Mouse (Mus musculus): ENCODE results near the gene Sugct. TPM values are rescaled to one million over a fixed set of nuclear protein-coding genes. Genes with fewer than 3 reads are reported as not detected.
A peak's percentile ranks its signal among the peaks of the same experiment; 100 is the strongest.

The Sugct gene
- total RNA-seq, 2 experiments from 2014 or later = 1.2 to 1.8 TPM

DNA sequence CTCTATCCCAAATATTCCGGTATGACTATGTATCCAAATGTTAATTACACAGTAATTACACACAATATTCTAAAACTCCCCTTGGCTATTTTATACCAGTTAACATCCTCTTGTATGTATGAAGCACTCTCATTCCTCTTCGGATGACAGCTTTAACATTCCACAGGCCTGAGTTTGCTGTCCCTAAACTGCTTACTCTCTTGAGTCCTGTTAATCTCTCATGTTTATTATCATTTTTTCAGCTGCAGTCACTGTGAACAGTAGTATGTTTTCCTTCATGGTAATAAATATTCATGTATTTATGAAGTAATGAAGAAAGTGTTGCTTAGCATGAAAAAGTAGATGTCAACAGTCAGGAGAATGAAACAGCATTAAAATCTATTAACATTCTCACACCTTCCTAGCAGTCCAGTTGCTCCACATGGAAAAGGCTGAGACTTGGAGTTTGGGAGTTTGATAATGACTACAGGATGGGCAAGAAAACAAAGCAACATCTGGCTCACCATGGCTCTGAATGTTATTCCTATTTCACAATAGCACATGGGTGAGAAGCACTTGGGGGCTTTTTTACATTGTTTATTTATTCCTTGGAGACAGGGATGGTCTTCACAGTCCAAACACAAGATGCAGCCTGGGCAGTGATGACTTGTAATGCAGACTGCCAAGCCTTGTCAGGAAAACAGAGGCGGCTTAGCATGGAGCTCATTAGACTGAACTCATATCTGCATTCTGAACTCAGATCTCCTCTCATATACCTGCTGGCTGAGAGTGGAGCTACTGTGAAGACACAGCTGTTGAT is 651.7 kb downstream of the Sugct start:
- intact Hi-C loops (cut with DNase I) = loop anchor here (10.0 kb wide), 1 partner anchor 391 kb away; no protein-coding TSS in a partner anchor
- DNase-seq = no peak

DNA sequence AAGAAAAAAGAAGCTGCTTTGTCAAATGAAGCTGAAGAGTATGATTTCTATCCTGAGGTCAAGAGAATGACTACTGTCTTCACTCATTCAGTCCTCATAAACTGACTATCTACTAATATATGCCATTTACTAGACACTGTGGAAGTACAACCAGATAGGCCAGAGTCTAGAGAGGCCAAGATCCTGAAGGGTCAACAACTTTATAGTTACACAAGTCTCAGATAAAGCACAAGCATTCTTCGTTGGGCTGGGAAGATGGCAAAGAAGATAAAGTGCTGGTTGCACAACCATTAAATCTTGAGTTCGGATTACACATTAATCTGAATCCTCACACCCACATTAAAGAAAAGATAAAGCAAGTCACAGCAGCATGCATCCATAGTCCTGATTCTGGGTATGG is 653.0 kb downstream of the Sugct start:
- DNase-seq = no peak
- intact Hi-C loops (cut with DNase I) = loop anchor here (10.0 kb wide), 1 partner anchor 392 kb away; no protein-coding TSS in a partner anchor

DNA sequence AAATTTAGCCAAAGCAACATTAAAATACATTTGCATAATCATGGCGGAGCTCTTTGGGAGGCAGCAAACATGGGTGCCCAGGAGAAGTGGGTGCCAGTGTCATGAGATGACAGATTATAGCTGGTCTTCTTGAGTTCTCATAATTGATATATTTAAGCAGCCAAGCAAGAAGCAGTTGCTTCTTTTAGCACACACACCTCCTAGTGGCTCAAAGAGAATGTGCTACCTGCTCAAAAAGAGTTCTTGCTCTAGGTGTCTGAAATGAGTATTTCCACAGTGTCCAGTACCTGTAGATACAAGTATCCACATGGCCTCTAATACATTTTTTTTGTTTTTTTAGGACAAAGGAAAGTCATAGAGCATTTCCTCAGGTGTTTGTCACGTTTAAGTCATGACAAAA is 655.6 kb downstream of the Sugct start:
- intact Hi-C loops (cut with DNase I) = loop anchor here (10.0 kb wide), 1 partner anchor 395 kb away; no protein-coding TSS in a partner anchor
- no peak for DNase-seq

DNA sequence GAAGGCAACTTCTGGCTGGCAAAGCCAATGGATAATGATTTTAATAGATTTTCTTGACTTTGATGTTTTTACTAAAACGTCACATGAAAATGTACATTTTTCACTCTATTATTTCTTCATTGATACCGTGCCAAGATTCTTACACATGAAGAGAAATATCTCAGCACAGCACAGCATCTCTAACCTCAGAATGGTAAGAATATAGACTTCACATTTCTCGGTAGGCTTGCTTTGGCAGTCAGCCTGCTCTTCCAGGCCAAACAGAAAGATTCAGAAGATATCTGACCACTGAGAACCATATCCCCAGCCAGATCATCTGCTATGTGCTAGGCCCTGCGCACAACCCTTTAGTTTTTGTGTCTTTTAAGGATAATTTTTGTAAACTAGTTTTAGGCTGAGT is 657.0 kb downstream of the Sugct start:
- intact Hi-C loops (cut with DNase I) = no loop called here

DNA sequence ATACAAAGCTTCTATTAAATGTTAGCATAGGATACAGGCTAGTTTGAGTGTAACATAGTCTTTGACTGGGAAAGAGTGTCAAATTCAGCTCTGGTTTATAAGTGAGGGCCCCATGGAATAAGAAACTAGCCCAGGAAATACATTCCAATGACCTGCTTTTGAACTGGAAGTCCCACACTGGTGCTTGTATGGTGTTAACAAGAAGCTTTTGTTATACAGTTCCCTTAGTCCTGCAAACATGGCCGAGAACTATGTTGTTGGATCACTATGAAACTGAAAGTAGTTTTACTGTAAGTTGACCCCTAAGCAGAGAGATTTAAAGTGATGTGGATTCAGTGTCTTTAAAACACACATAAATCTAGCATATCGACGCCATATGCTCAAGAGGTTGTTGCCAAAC is 657.5 kb downstream of the Sugct start:
- DNase-seq = no peak
- intact Hi-C loops (cut with DNase I) = no loop called here

More for the DNA sequence above, 657.0 kb downstream of the Sugct start:
- no peak for DNase-seq

DNA sequence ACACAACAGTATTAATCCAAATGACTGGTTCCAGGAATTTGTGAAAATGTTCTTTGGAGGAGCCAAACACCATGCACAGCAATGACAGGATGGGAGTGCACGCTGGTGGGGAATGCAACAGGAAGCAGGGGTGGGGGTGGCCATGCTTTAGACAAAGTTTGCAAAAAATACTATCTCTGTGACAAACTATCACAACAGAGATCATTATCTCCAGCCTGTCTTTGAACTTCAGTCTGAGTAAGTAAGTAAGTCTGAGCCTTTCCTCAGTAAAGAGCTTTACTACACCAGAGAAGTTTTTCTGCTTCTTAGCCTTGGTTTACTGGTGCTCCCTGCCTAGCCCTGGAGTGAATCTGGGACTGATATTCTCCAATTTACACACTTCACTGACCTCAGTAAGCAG is 664.6 kb downstream of the Sugct start:
- no peak for DNase-seq
- intact Hi-C loops (cut with DNase I) = no loop called here

DNA sequence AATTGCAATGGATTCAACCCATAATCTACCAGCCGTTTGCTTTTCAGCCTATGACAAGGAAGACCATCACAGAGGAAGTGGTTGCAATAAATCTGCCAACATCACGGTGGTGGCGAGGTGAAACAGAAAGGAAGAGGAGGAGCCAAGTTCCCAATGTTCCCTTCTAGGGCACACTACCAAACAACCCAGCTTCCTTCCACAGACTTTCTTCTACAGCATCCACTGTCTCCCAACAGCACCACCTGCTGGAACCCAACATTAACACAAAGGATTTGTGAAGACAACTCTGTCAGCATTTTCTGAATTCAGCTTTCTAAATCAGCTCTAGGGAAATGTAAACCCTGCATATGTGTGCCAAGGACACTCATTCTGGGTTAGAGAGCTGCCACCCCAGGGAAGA is 666.8 kb downstream of the Sugct start:
- peak; percentile 64 to 79 for DNase-seq

DNA sequence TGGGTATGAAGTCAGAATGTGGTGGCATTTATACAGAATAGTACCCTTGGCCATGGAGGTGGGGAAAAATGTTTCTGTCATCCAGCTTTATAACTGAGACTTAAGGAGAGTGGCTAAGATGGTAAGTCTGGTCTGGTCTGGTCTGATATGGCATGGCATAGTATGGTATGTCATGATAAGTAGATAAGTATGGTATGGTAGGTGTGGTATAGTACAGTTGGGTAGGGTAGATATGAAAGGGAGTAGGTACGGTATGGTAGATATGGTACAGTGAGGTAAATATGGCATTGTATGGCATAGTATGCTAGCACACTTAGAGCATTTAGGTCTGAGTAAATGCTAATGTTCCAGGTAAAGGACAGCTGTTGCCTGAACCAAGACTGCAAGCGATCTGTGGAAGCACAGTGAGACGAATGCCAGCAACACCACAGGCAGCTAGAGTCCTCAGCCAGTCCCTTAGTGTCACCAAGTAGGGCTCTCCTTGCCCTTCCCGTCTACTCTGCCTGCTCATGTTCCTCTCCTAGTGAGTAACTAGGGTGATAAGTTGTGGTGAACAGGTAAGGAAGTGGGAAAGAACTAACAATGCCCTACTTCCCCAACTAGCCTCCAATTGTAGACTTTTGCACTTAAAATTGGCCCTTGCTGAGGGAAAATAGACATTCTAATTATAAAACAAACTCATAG is 667.4 kb downstream of the Sugct start:
- DNase-seq = no peak
- intact Hi-C loops (cut with DNase I) = loop anchor here (2.0 to 5.0 kb wide), 2 partner anchors 91 to 1015 kb away; no protein-coding TSS in a partner anchor

More for the DNA sequence above, 666.8 kb downstream of the Sugct start:
- intact Hi-C loops (cut with DNase I) = loop anchor here (2.0 to 5.0 kb wide), 2 partner anchors 91 to 1016 kb away; no protein-coding TSS in a partner anchor

DNA sequence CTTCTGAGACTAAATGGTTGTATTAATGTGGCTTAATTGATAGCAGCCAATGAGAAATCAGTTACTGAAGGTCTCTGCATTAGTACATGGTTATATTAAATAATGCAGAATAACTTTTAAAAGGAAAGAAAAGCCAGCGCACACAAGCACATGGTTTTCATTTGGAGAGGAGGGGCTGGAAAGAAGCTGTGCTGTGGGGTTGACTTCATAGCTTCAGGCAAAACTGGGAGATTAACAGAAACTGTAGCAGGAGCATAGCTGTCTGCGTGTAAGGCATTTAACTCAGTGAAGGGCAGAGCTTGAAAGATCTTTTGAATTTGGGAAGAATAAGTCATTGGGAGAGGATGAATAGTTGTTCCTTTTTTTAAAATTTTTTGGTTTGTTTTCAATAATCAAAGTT is 668.4 kb downstream of the Sugct start:
- no peak for DNase-seq
- intact Hi-C loops (cut with DNase I) = loop anchor here (5.0 kb wide), 1 partner anchor 90 kb away; no protein-coding TSS in a partner anchor

DNA sequence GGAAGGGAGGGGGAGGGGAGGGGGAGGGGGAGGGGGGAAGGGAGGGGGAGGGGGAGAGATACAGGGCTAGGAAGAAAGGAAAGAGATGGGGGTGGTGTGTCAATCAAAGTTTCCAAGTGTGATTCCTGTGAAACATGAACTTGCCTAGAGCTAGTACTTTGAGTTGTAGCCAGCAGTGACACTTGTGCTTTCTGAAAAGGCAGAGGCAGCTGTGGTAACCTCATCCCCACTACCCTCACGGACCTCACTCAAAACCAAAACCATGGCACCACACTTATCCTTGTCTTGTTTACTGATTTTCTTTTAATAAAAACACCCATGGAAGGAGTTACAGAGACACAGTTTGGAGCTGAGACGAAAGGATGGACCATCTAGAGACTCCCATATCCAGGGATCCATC is 698.9 kb downstream of the Sugct start:
- no peak for DNase-seq
- intact Hi-C loops (cut with DNase I) = no loop called here

DNA sequence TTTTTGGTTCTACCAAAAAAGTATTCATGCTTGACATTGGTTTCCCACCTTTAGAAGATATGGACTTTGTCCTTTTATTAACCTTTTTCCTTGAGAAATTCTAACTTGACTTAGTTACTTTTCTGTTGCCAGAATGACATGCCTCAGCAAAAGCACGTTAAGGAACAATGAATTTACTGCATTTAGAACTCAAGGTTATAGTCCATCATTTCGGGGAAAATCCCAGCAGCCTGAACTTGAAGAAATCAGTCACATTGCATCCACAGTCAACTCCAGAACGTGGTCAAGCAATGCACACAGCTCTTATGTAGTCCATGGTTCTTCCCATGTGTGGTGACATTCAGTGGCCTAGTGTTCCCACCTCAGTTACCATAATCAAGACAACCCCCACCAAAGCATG is 700.0 kb downstream of the Sugct start:
- intact Hi-C loops (cut with DNase I) = no loop called here

DNA sequence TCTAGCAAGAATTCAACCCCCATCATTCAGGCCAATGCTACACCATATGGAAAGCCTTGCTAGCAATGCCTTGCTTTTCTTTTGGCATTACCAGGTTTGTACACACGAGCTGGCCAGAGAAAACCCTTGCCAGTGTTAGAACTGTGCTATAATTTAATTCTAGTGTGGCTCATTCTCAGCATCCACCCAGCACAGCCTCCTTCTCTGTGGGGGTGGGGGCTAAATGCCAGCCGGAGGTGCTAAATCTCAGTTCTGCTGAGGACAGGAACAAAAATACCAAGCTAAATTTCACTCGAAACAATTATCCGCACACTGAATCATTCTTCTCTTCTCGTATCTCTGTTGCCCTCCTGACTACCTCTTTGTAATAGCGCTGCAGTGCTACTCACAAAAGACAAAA is 717.6 kb downstream of the Sugct start:
- intact Hi-C loops (cut with DNase I) = no loop called here
- DNase-seq = no peak

More for the DNA sequence above, 700.0 kb downstream of the Sugct start:
- no peak for DNase-seq

DNA sequence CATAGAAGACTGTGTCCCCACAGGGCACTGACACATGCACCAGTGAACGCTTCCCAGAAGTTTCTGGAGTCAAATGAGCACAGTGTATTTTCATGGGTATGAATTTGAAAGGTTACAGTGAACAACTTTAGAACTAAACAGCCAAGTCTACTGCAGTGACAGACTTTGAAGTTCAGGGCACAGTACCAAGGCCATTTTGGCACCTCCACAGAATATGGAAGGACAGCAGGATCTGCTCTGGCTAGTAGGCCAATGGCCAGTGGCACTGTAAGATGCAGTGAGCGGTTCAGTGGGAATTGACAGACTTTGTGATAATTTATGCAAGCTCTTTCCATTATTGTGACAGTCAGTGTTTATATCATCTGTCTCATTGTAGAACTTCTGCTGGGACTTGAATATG is 724.1 kb downstream of the Sugct start:
- DNase-seq = peak in 1 of 2 experiments; percentile 14
- intact Hi-C loops (cut with DNase I) = no loop called here

DNA sequence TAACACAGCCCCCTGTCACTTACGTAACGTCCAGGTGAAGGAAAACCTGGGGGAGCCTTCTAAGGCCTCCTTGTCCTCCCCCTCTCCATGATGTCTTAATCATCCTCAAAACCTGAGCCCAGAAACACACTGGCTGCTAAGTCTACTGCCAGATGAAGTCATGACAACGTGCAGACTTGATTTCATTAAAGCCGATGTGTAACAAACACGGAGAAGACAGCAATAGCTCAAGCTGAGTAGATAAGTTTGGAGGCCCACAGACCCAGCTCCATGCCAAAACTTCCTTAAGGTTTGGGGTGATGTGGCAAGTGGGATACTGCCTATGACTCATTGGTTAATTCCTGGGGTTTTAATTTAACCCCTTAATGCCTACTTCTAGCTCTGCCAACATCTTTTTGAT is 726.4 kb downstream of the Sugct start:
- no peak for DNase-seq
- intact Hi-C loops (cut with DNase I) = no loop called here

DNA sequence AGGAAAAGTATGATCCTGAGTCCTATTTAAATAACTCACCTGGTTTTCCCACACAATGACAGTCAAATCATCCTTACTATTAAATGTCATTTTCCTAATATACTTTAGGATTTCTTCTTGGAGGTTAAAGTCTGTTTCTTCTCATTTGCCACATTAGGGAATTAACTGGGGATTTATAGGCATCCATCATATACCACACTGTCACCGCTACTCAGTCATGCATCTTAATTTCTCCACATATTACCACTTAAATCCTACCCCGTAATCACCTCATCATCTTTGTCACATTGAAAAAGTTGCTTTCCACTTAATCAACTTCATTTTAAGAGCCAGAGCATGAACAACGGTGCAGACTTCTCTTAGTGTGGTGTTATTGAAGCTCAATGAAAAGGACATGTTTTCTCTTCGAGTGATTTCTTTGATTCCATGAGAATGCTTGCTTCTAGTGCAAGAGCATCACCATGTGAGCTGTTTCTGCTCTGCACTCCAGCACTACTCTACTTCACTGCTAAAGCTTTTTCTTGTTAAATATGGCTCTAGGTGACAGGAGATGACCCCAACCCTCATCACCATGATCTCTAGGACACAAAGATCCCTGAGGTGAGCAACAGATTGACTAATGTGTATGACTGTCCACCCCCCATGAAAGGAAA is 730.4 kb downstream of the Sugct start:
- intact Hi-C loops (cut with DNase I) = no loop called here

DNA sequence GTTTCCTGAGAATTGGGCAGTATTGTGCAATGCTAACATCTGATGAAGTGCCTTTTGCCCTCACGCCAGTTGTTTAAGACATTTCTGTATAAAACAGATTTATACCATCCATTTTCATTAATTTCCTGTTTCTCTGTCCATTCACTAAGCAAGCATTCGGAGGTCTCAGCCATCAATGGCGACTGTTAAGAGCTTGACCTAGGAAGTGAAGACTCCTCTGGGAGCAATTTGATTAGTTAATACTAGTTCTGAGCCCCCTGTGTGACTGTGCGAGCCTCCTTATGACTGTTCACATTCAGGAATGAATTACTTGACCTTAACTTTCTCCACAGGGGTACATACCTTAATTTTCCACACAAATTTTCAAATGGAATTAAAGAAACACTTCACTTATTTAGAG is 743.3 kb downstream of the Sugct start:
- no peak for DNase-seq
- intact Hi-C loops (cut with DNase I) = no loop called here

More for the DNA sequence above, 730.4 kb downstream of the Sugct start:
- no peak for DNase-seq

DNA sequence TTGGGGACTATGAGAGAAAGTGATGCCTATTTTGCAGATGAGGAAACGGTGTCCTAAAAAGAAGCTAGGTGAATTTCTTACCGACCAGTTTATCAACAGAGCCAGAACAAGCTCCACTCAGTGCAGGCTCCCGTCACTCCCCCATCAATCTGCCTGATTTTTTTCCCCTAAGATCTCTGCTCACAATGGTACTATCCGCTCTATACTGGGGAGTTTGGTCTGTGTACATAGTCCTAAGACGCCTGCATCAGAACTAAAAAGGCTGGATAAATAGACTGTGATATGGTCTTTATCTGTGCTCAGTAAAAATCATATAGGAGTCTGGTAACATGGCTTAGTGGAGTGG is 755.9 kb downstream of the Sugct start:
- intact Hi-C loops (cut with DNase I) = loop anchor here (5.0 kb wide), 1 partner anchor 88 kb away; no protein-coding TSS in a partner anchor
- DNase-seq = no peak

DNA sequence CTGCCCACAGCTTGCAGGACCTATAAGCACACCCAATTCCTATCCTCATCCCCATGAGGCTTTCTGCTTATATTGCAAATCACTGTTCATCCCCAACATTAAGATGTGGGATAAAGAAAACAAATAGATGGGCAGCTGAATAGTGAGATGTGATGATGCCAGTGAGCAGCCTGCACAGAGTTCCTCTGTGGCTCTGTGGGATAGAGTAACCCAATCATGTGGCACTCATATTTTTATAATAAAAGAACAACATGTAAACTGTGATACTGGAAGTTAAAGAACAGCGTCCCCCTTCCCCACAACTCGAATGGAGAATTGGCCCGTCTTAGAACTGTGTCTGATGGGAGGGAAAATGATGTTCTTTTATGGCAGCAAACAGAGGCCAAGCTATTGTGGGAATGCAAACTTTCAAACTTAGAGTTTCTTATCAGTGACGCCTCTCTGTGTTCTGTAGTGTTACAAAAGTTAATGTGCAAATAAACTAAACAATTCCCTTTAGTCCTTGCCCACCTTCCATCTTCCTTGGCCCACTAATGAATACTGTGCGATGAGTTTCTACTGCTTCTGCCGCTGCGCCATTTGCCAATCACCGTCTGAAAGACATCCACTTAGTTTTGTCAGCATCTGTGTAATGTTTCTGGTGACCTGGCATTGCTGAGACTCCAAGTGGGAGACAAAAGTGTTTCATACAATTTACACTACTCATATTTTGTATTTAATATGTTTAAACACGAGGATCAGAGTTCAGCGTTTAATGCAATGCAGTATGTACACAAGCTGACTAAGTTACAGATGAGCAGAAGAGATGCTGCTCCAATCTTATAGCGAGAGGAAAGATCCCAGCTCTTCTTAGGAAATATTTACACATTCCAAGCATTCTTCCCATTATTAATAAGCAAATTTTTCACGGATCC is 756.5 kb downstream of the Sugct start:
- intact Hi-C loops (cut with DNase I) = loop anchor here (5.0 kb wide), 1 partner anchor 88 kb away; no protein-coding TSS in a partner anchor

DNA sequence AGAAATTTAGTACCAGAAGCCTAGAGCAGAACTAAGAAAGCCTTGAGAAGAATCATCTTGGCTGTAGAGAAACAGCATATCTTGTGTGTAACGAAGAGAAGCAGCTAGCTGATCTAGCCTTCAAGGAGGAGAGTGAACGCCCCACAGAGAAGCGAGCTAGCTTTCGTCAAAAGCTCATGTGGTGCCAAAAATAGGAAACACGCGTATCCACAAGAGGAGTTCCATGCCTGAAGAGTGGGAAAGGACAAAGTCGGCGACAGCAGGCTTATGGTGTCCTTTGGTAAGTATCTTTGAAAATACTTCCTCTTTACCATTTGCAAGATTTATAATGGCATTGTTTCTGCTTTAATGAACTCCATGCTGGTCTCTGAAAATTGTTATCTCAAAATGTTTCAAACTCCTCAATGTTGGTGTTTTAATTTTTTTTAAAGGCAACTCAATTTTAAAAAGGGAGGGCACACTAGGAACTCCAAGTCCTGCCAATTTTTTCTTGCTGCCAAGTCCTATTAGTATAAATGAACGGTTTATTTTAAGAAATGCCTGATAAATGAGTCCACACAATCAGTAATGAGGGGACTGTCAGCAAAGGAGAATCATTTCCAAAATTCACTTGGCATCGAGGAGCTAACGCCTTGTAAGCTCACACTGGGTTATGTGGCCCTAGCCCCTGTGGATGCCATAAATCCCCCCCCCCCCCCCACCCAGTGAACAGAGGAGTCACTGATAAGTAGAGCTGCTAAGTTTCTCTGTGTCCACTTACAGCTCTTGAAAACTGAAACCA is 757.7 kb downstream of the Sugct start:
- DNase-seq = peak; percentile 50 to 63
- intact Hi-C loops (cut with DNase I) = loop anchor here (5.0 kb wide), 1 partner anchor 90 kb away; no protein-coding TSS in a partner anchor

More for the DNA sequence above, 756.5 kb downstream of the Sugct start:
- peak in 1 of 2 experiments; percentile 6 for DNase-seq

Data from heart, postnatal 10 days (tissue).